ENCODE assay signal across 13 mouse cellular contexts in the genomic region with DNA sequence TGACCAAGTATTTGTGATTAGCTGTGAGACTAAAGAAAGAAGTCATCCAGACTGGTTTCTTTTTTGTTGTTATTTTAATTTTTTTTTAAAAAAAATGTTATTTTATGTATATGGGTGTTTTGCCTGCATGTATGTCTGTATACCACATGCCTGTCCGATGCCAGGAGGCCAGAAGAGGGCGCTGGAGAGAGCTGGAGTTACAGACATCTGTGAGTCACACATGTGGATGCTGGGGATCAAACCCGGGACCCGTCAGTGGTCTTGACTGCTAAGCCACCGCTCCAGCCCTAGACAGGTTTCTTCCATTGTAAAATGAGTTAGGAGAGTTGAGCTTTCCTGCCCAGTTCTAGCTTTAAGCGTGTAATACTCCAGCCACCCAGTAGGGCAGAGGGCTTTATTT. TPM values are rescaled to one million over a fixed set of nuclear protein-coding genes. Genes with fewer than 3 reads are reported as not detected.
DNase-seq lines count a peak whose midpoint lies in the region; ATAC-seq and TF ChIP-seq lines count a peak whose summit lies in the region.
"Had no signal": no experiment of that assay in that cellular context is flagged by ENCODE, and none has a peak within 500 bp of the region (broad histone marks: within the 10 kb centered on the region; RNA-seq: fewer than 3 reads in every experiment).

No protein-coding gene starts in this region.

- no peaks in the 10 kb centered on the region for H3K9me3 ChIP-seq in midbrain, postnatal 0 days (ENCODE audit: low read length)
- H3K9me3 ChIP-seq in midbrain, embryonic 15.5 days: no peaks in the 10 kb centered on the region
- H3K9me3 ChIP-seq: embryonic facial prominence, embryonic 13.5 days; limb, embryonic 12.5 days had no signal

- TF ChIP-seq CTCF in gastrocnemius, adult 2 months (IDR thresholded peaks at IDR 0.05): peak; percentile 36; the same call in 1 of the 2 replicates
- TF ChIP-seq CTCF in midbrain, postnatal 0 days (IDR thresholded peaks at IDR 0.05): peak; percentile 13; the same call in 1 of the 2 replicates

- H3K27me3 ChIP-seq in midbrain, postnatal 0 days (ENCODE audit: insufficient read depth, low read length): no peaks in the 10 kb centered on the region
- H3K27me3 ChIP-seq in midbrain, embryonic 15.5 days (replicated peaks): 0 out of 2 replicates have a peak, but pooled peaks cover 3% of the 10 kb centered on the region
- H3K27me3 ChIP-seq: embryonic facial prominence, embryonic 13.5 days; limb, embryonic 12.5 days had no signal

- H3K4me2 ChIP-seq in midbrain, postnatal 0 days (ENCODE audit: low read depth, low read length, poor library complexity, severe bottlenecking): no peak overlapping the region
- no peak overlapping the region for H3K4me2 ChIP-seq in midbrain, embryonic 15.5 days
- H3K4me2 ChIP-seq: embryonic facial prominence, embryonic 13.5 days; limb, embryonic 12.5 days had no signal

- H3K27ac ChIP-seq in gastrocnemius, adult 2 months: peak overlapping the region; percentile 46; the same call in 1 of the 2 replicates
- no peak overlapping the region for H3K27ac ChIP-seq in midbrain, postnatal 0 days (ENCODE audit: low read depth, low read length)
- no peak overlapping the region for H3K27ac ChIP-seq in midbrain, embryonic 15.5 days
- H3K27ac ChIP-seq: embryonic facial prominence, embryonic 13.5 days; limb, embryonic 12.5 days had no signal

- ATAC-seq in midbrain, postnatal 0 days (ENCODE audit: low FRiP score): no peak
- ATAC-seq in midbrain, embryonic 15.5 days (replicated peaks): no peak

- no peaks in the 10 kb centered on the region for H3K36me3 ChIP-seq in midbrain, postnatal 0 days (ENCODE audit: insufficient read depth, low read length)
- H3K36me3 ChIP-seq in midbrain, embryonic 15.5 days (replicated peaks): no peaks in the 10 kb centered on the region
- H3K36me3 ChIP-seq: G1E had no signal

- no peak overlapping the region for H3K9ac ChIP-seq in midbrain, postnatal 0 days (replicated peaks; ENCODE audit: low read length, poor library complexity, severe bottlenecking)
- no peak overlapping the region for H3K9ac ChIP-seq in midbrain, embryonic 15.5 days
- H3K9ac ChIP-seq: embryonic facial prominence, embryonic 13.5 days; limb, embryonic 12.5 days had no signal

- peaks cover 5% of the 10 kb centered on the region; the same call in 1 of the 2 replicates for H3K4me1 ChIP-seq in midbrain, postnatal 0 days (ENCODE audit: insufficient read depth, low read length)
- H3K4me1 ChIP-seq in midbrain, embryonic 15.5 days: peaks cover 10% of the 10 kb centered on the region
- H3K4me1 ChIP-seq: embryonic facial prominence, embryonic 13.5 days; limb, embryonic 12.5 days had no signal

- no peak for DNase-seq in gastrocnemius, adult 2 months
- no peak for DNase-seq in gastrocnemius, postnatal 4 days (ENCODE audit: low spot score in 2 of 2)
- DNase-seq in midbrain, postnatal 0 days (ENCODE audit: low spot score): no peak
- peak; percentile 21 for DNase-seq in c-Kit-positive CD71-positive TER-119-positive erythroid progenitor cells, embryonic 14.5 days (ENCODE audit: low spot score)
- peak; percentile 52 for DNase-seq in thymus, postnatal 14 days
- no peak for DNase-seq in ovary, postnatal 14 days (ENCODE audit: low spot score)
- DNase-seq in left cerebral cortex, postnatal 4 days: no peak
- DNase-seq: midbrain, embryonic 14.5 days; right cerebral cortex, postnatal 25 days had no signal

- no peak overlapping the region for H3K4me3 ChIP-seq in gastrocnemius, adult 2 months
- H3K4me3 ChIP-seq in midbrain, postnatal 0 days (ENCODE audit: low read depth, low read length): no peak overlapping the region
- H3K4me3 ChIP-seq in midbrain, embryonic 15.5 days: no peak overlapping the region
- H3K4me3 ChIP-seq: embryonic facial prominence, embryonic 13.5 days; limb, embryonic 12.5 days had no signal

- intact Hi-C loops in gastrocnemius, adult 2 months (cut with DNase I): no loop called here
- intact Hi-C loops in left cerebral cortex, postnatal 4 days (cut with DNase I): no loop called here

- WGBS in midbrain, postnatal 0 days: 61% methylated on average over 6 of the region's 6 CpGs
- WGBS in midbrain, embryonic 15.5 days: 63% methylated on average over 6 of the region's 6 CpGs

RNA-seq across cellular contexts. Expression of gene Klhl41, which starts 10.1 kb away (rescaled TPM):
- 100 to 1,000 TPM; 511 to 652 TPM for total RNA-seq in gastrocnemius, adult 2 months (2021)
- total RNA-seq in gastrocnemius, postnatal 4 days (2021): 100 to 1,000 TPM; 564 to 620 TPM
- total RNA-seq in midbrain, postnatal 0 days (2014; rRNA removed): not detected in 2 replicates
- 0.11 TPM in 1 of 2 replicates, not detected in the other for polyA plus RNA-seq in midbrain, postnatal 0 days (2015; fragmentation: Nextera tagmentation; extraction: Ambion mirVana)
- polyA plus RNA-seq in midbrain, embryonic 15.5 days (2015; fragmentation: Nextera tagmentation; extraction: Ambion mirVana): 0.23 and 0.37 TPM in 2 replicates
- under 1 TPM; 0.58 to 0.66 TPM for total RNA-seq in left cerebral cortex, postnatal 4 days (2021)
- total RNA-seq: G1E had no signal
- polyA plus RNA-seq: G1E had no signal

RNA-seq across cellular contexts. Expression of gene Bbs5, which starts 33.0 kb away (rescaled TPM):
- total RNA-seq in gastrocnemius, adult 2 months (2021): 1 to 10 TPM; 3.7 to 4.6 TPM
- 1 to 10 TPM; 6.3 to 6.7 TPM for total RNA-seq in gastrocnemius, postnatal 4 days (2021)
- total RNA-seq in midbrain, postnatal 0 days (2014; rRNA removed): 17.2 and 25.3 TPM in 2 replicates
- polyA plus RNA-seq in midbrain, postnatal 0 days (2015; fragmentation: Nextera tagmentation; extraction: Ambion mirVana): 27.3 and 28.4 TPM in 2 replicates
- polyA plus RNA-seq in midbrain, embryonic 15.5 days (2015; fragmentation: Nextera tagmentation; extraction: Ambion mirVana): 20.3 and 25.2 TPM in 2 replicates
- total RNA-seq in left cerebral cortex, postnatal 4 days (2021): 10 to 100 TPM; 25.4 to 29.3 TPM

RNA-seq across cellular contexts. Expression of gene Fastkd1, which starts 33.3 kb away (rescaled TPM):
- total RNA-seq in gastrocnemius, adult 2 months (2021): 10 to 100 TPM; 15.2 to 20.3 TPM
- total RNA-seq in gastrocnemius, postnatal 4 days (2021): 10 to 100 TPM; 12.6 to 15.8 TPM
- 22.6 and 25.0 TPM in 2 replicates for total RNA-seq in midbrain, postnatal 0 days (2014; rRNA removed)
- polyA plus RNA-seq in midbrain, postnatal 0 days (2015; fragmentation: Nextera tagmentation; extraction: Ambion mirVana): 12.6 and 13.8 TPM in 2 replicates
- 15.8 and 17.0 TPM in 2 replicates for polyA plus RNA-seq in midbrain, embryonic 15.5 days (2015; fragmentation: Nextera tagmentation; extraction: Ambion mirVana)
- total RNA-seq in left cerebral cortex, postnatal 4 days (2021): 10 to 100 TPM; 23.7 to 23.9 TPM

RNA-seq across cellular contexts. Expression of gene Ppig, which starts 42.4 kb away (rescaled TPM):
- total RNA-seq in gastrocnemius, adult 2 months (2021): 10 to 100 TPM; 31.8 to 35.3 TPM
- total RNA-seq in gastrocnemius, postnatal 4 days (2021): 10 to 100 TPM; 44.2 to 63.2 TPM
- 13.6 and 20.7 TPM in 2 replicates for total RNA-seq in midbrain, postnatal 0 days (2014; rRNA removed)
- polyA plus RNA-seq in midbrain, postnatal 0 days (2015; fragmentation: Nextera tagmentation; extraction: Ambion mirVana): 119 and 140 TPM in 2 replicates
- polyA plus RNA-seq in midbrain, embryonic 15.5 days (2015; fragmentation: Nextera tagmentation; extraction: Ambion mirVana): 120 and 125 TPM in 2 replicates
- 10 to 100 TPM; 66.8 to 68.0 TPM for total RNA-seq in left cerebral cortex, postnatal 4 days (2021)

Comparison
In these comparisons a context has a peak if more than half of its experiments do, and no peak if none do; other contexts are left out.
1. DNase-seq: peak in c-Kit-positive CD71-positive TER-119-positive erythroid progenitor cells, embryonic 14.5 days (single experiment) and thymus, postnatal 14 days (single experiment); none in gastrocnemius, adult 2 months (single experiment), gastrocnemius, postnatal 4 days (0 of 2), midbrain, postnatal 0 days (single experiment), ovary, postnatal 14 days (single experiment) and left cerebral cortex, postnatal 4 days (single experiment).
2. RNA of gene Klhl41, which starts 10.1 kb away (total RNA-seq): 511 to 652 TPM in gastrocnemius, adult 2 months and 564 to 620 TPM in gastrocnemius, postnatal 4 days; 0.58 to 0.66 TPM in left cerebral cortex, postnatal 4 days and not detected in midbrain, postnatal 0 days; every median in the first group is over 100 times any median in the second.